Mouse (Mus musculus): ENCODE results near the gene Dctn1. TPM values are rescaled to one million over a fixed set of nuclear protein-coding genes. Genes with fewer than 3 reads are reported as not detected.
A peak's percentile ranks its signal among the peaks of the same experiment; 100 is the strongest.

Gene Dctn1
- total RNA-seq, 2 experiments from 2014 or later = 127 to 132 TPM

DNA sequence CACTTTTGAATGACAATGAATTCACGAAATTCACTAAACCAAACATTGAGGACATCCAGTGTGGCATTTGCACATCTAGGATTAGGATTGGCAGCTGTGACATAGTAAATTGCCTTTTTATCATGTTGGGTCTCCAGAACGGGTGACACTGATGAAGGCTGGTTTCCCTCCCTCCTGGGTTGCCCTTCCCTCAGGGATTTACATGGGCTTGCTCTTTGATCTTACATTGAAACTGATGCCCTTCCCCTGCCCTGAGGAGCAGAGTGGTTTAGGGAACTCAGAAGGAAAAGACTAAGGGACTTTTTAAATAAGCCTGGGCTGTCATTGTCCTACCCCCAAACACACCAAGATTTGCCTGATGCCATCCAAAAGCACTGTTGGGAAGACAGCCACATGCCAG is 65.8 kb downstream of the Dctn1 start:
- DNase-seq = no peak

DNA sequence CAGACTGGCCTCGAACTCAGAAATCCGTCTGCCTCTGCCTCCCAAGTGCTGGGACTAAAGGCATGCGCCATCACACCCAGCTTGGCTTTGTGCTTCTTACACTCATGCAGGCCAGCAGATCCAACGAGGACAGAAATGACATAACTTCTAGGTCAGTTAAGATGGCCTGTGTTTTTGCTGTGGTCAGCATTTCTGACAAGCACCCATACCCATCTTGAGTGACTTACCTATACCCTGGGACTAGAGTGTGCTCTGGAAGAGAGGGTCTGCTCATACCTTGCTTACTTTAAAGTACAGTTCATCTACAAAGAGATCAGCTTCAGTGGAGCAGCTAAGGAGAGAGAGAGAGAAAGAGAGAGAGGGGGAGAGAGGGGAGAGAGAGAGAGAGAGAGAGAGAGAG is 67.6 kb downstream of the Dctn1 start:
- DNase-seq = no peak

DNA sequence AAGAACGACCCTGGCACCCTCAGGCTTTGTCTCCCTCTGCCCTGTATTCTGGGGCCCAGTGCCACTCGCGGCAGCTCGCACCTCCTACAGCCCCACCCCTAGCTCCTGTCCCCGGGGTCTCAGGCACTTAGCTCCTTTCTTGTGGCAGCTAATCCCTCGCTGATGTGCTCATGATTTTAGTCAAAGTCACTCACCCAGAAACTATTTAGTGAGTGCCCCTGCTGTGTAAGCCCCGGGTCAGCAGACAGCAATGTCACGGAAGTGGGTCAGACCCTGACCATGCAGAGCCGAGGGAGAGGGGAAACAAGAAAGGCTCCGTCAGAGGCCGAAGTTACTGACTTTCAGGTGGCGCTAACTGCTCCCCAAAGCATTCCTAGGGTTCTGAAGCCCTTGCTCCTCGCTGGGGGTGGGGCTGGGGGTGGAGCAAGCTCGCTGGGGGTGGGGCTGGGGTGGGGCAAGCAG is 68.6 kb downstream of the Dctn1 start:
- no peak for DNase-seq

- no peak for DNase-seq
Measured at GRCm38 (mm10) chr6:83237123-83237522, 71.4 kb downstream of the Dctn1 start.

DNA sequence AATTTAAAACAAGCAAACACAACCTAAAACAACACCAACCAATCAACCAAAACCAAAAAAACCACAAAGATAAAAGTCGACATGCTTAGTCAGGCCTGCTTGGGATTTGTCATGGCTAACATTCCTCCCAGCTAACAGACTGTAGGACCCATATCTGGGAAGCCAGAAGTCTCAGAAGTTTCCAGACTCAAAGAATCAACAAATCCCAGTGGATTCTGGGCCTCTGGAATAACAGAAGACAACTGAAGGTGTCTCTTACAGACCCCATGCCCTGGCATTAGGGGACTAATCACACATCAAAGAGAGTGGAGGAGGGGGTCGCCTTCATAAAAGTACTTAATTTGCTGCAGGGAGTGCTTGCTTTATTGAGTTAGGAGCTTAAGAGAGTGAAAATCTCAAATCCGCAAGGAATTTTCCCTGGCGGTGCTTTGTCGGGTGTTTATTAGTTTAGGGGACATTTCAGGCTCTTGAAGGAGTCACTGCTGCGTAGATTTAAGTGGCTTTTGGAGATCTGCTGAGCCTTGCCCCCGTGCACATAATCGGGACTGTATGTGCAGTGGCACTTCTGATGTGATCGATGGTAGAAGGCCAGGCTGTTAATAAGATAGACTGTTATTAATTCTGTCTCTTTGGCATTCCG is 78.8 kb downstream of the Dctn1 start:
- no peak for DNase-seq

- DNase-seq = peak; percentile 86 to 88
Measured at GRCm38 (mm10) chr6:83245134-83245533, 79.4 kb downstream of the Dctn1 start.

DNA sequence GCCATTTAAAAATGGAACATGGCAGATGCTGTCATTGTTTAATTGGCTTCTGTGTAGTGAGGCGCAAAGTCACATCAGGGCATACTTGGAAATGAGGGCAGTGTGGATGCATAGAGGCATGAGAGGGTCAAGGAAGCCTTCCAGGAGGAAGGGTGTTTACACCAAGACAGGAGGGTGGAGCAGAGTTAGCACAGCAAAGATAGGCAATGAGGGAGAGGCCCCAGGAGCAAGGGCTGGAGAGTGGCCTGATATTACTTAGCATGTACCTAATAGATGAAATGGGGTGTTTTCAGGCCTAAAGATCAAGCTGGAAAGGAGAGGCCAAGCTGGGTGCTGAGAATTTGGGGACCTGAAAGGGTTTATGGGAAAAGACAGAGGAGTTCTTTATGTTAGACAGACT is 80.3 kb downstream of the Dctn1 start:
- no peak for DNase-seq

- no peak for DNase-seq
Measured at GRCm38 (mm10) chr6:83246750-83247149, 81.0 kb downstream of the Dctn1 start.

GRCm38 (mm10) chr6:83247153-83247552 is 81.4 kb downstream of the Dctn1 start:
- no peak for DNase-seq

Other genes starting within 250 kb of the Dctn1 start
- under 1 TPM; 0.66 to 0.69 TPM for gene Sema4f, start 226.2 kb upstream of the Dctn1 start, total RNA-seq (2021)
- gene M1ap, start 219.0 kb upstream of the Dctn1 start, total RNA-seq (2021) = under 1 TPM in 1 of 2 experiments, not detected in 1; 0.13 TPM
- gene Dok1, start 132.4 kb upstream of the Dctn1 start, total RNA-seq (2021) = 10 to 100 TPM in 1 of 2 experiments, 1 to 10 TPM in 1; 9.9 to 13.8 TPM
- gene Loxl3, start 131.7 kb upstream of the Dctn1 start, total RNA-seq (2021) = 1 to 10 TPM; 3.3 to 3.5 TPM
- gene Aup1, start 111.4 kb upstream of the Dctn1 start, total RNA-seq (2021) = 100 to 1,000 TPM; 173 to 185 TPM
- gene Htra2, start 110.6 kb upstream of the Dctn1 start, total RNA-seq (2021) = 10 to 100 TPM; 51.8 to 58.4 TPM
- 1 to 10 TPM; 2.0 to 2.9 TPM for gene Dqx1, start 108.1 kb upstream of the Dctn1 start, total RNA-seq (2021)
- 1 to 10 TPM; 7.5 to 8.9 TPM for gene Tlx2, start 95.6 kb upstream of the Dctn1 start, total RNA-seq (2021)
- 10 to 100 TPM; 30.9 to 38.9 TPM for gene Pcgf1, start 88.1 kb upstream of the Dctn1 start, total RNA-seq (2021)
- 10 to 100 TPM in 1 of 2 experiments, 1 to 10 TPM in 1; 7.9 to 15.5 TPM for gene Lbx2, start 79.6 kb upstream of the Dctn1 start, total RNA-seq (2021)
- 1 to 10 TPM; 3.6 to 4.1 TPM for gene Ccdc142, start 64.3 kb upstream of the Dctn1 start, total RNA-seq (2021)
- 1 to 10 TPM; 5.2 to 5.9 TPM for gene Gm42688, start 64.3 kb upstream of the Dctn1 start, total RNA-seq (2021)
- gene Mrpl53, start 56.9 kb upstream of the Dctn1 start, total RNA-seq (2021) = 100 to 1,000 TPM; 103 to 109 TPM
- 10 to 100 TPM; 58.3 to 77.1 TPM for gene Mogs, start 50.4 kb upstream of the Dctn1 start, total RNA-seq (2021)
- 10 to 100 TPM; 69.8 to 90.1 TPM for gene Wbp1, start 44.4 kb upstream of the Dctn1 start, total RNA-seq (2021)
- gene Ino80b, start 40.5 kb upstream of the Dctn1 start, total RNA-seq (2021) = 10 to 100 TPM; 22.4 to 25.2 TPM
- gene Rtkn, start 30.5 kb upstream of the Dctn1 start, total RNA-seq (2021) = 10 to 100 TPM in 1 of 2 experiments, 1 to 10 TPM in 1; 5.1 to 14.0 TPM
- gene Wdr54, start 9.5 kb upstream of the Dctn1 start, total RNA-seq (2021) = 1 to 10 TPM; 1.8 to 3.1 TPM
- gene 1700003E16Rik, start 9.5 kb upstream of the Dctn1 start, total RNA-seq (2021) = under 1 TPM; 0.43 to 0.66 TPM
- gene Slc4a5, start 53.9 kb downstream of the Dctn1 start, total RNA-seq (2021) = under 1 TPM; 0.07 to 0.17 TPM
- gene Mthfd2, start 160.0 kb downstream of the Dctn1 start, total RNA-seq (2021) = 10 to 100 TPM; 19.1 to 40.5 TPM
- 10 to 100 TPM; 76.4 to 78.4 TPM for gene Mob1a, start 160.1 kb downstream of the Dctn1 start, total RNA-seq (2021)
- gene Bola3, start 183.2 kb downstream of the Dctn1 start, total RNA-seq (2021) = 100 to 1,000 TPM; 177 to 218 TPM

All from adrenal gland, postnatal 36 days (tissue).